In genomic region chr4:46618196-46618817, GRCm38 (mm10) we compare ENCODE assay signal across 16 mouse cellular contexts. TPM values are rescaled to one million over a fixed set of nuclear protein-coding genes. Genes with fewer than 3 reads are reported as not detected.
A peak's percentile ranks its signal among the peaks of the same experiment; 100 is the strongest.
DNase-seq lines count a peak whose midpoint lies in the region; TF ChIP-seq lines count a peak whose summit lies in the region.
"Had no signal": no experiment of that assay in that cellular context is flagged by ENCODE, and none has a peak within 500 bp of the region (broad histone marks: within the 10 kb centered on the region; RNA-seq: fewer than 3 reads in every experiment).

No protein-coding gene starts in this region.

- no peak for TF ChIP-seq EP300 in heart, adult 2 months (IDR thresholded peaks at IDR 0.05; ENCODE audit: insufficient read depth, low read depth, low read length)

- H3K79me2 ChIP-seq in heart, adult 2 months (replicated peaks; ENCODE audit: control insufficient read depth, insufficient read depth, low read length): no peaks in the 10 kb centered on the region

- H3K36me3 ChIP-seq in heart, adult 2 months (ENCODE audit: control insufficient read depth, insufficient read depth, low read length): no peaks in the 10 kb centered on the region
- no peaks in the 10 kb centered on the region for H3K36me3 ChIP-seq in heart, embryonic 10.5 days
- H3K36me3 ChIP-seq in spleen, adult 2 months (ENCODE audit: control insufficient read depth, insufficient read depth, low read length): no peaks in the 10 kb centered on the region
- H3K36me3 ChIP-seq: embryonic facial prominence, embryonic 13.5 days; heart, embryonic 12.5 days; liver, embryonic 13.5 days; midbrain, embryonic 12.5 days; neural tube, embryonic 15.5 days had no signal

- H3K9ac ChIP-seq in heart, adult 2 months (ENCODE audit: low read depth, low read length): no peak overlapping the region
- H3K9ac ChIP-seq: embryonic facial prominence, embryonic 13.5 days; heart, embryonic 12.5 days; liver, embryonic 13.5 days; midbrain, embryonic 12.5 days; neural tube, embryonic 15.5 days had no signal

- TF ChIP-seq CTCF in heart, adult 2 months (IDR thresholded peaks at IDR 0.05): peak; percentile 47
- TF ChIP-seq CTCF in spleen, adult 2 months (IDR thresholded peaks at IDR 0.05; ENCODE audit: extremely low read depth, insufficient read depth, insufficient read length, insufficient replicate concordance): peak; percentile 35; the same call in 1 of the 2 replicates
- TF ChIP-seq CTCF in bone marrow, adult 2 months (IDR thresholded peaks at IDR 0.05; ENCODE audit: control insufficient read depth, insufficient read depth, low read length): peak; percentile 57

- no peak overlapping the region for H3K4me3 ChIP-seq in heart, adult 2 months
- no peak overlapping the region for H3K4me3 ChIP-seq in heart, embryonic 10.5 days
- H3K4me3 ChIP-seq in spleen, adult 2 months (ENCODE audit: extremely low read depth, insufficient read depth, insufficient read length): no peak overlapping the region
- H3K4me3 ChIP-seq in bone marrow, adult 2 months (replicated peaks; ENCODE audit: control insufficient read depth, low read depth, low read length): no peak overlapping the region
- H3K4me3 ChIP-seq: embryonic facial prominence, embryonic 13.5 days; heart, embryonic 12.5 days; liver, embryonic 13.5 days; midbrain, embryonic 12.5 days; neural tube, embryonic 15.5 days had no signal

- no peaks in the 10 kb centered on the region for H3K4me1 ChIP-seq in heart, adult 2 months (ENCODE audit: control insufficient read depth, insufficient read depth, low read length)
- peaks cover 23% of the 10 kb centered on the region for H3K4me1 ChIP-seq in heart, embryonic 10.5 days
- H3K4me1 ChIP-seq in spleen, adult 2 months (ENCODE audit: control insufficient read depth, insufficient read depth, insufficient read length): no peaks in the 10 kb centered on the region
- peaks cover 6% of the 10 kb centered on the region; the same call in 1 of the 2 replicates for H3K4me1 ChIP-seq in bone marrow, adult 2 months (ENCODE audit: control insufficient read depth, insufficient read depth, low read length)
- H3K4me1 ChIP-seq: embryonic facial prominence, embryonic 13.5 days had no signal

- no peak for DNase-seq in heart, adult 2 months
- no peak for DNase-seq in heart, embryonic 10.5 days (ENCODE audit: low spot score)
- DNase-seq in spleen, adult 2 months (ENCODE audit: low read depth in 1 of 2, low spot score in 2 of 2): peak in 1 of 2 experiments; percentile 22
- no peak for DNase-seq in spleen, adult 12 weeks (ENCODE audit: low spot score)
- peak; percentile 43 to 47 for DNase-seq in thymus, postnatal 36 days
- no peak for DNase-seq in frontal cortex, postnatal 14 days (ENCODE audit: low spot score in 2 of 2)
- DNase-seq in spleen, postnatal 4 days (ENCODE audit: low spot score in 2 of 2): no peak
- DNase-seq: adrenal gland, postnatal 10 days; cerebellum, adult 9-11 months; layer of hippocampus, adult 9-11 months; liver, embryonic 13.5 days had no signal

- no peaks in the 10 kb centered on the region for H3K27me3 ChIP-seq in heart, adult 2 months (ENCODE audit: control insufficient read depth, insufficient read depth, low read length)
- peaks cover 84% of the 10 kb centered on the region for H3K27me3 ChIP-seq in heart, embryonic 10.5 days (ENCODE audit: insufficient read depth, poor library complexity, severe bottlenecking)
- no peaks in the 10 kb centered on the region for H3K27me3 ChIP-seq in spleen, adult 2 months (ENCODE audit: control insufficient read depth, insufficient read depth, low read length)

- H3K27ac ChIP-seq in heart, adult 2 months: no peak overlapping the region
- H3K27ac ChIP-seq in heart, embryonic 10.5 days: no peak overlapping the region
- H3K27ac ChIP-seq in spleen, adult 2 months (ENCODE audit: insufficient read depth, low read length): no peak overlapping the region
- no peak overlapping the region for H3K27ac ChIP-seq in bone marrow, adult 2 months (ENCODE audit: control insufficient read depth, insufficient read depth, low read depth, low read length, poor library complexity)
- H3K27ac ChIP-seq: embryonic facial prominence, embryonic 13.5 days; liver, embryonic 13.5 days; midbrain, embryonic 12.5 days; neural tube, embryonic 15.5 days had no signal

- no peaks in the 10 kb centered on the region for H3K9me3 ChIP-seq in heart, embryonic 10.5 days
- H3K9me3 ChIP-seq: embryonic facial prominence, embryonic 13.5 days; heart, embryonic 12.5 days; liver, embryonic 13.5 days; midbrain, embryonic 12.5 days; neural tube, embryonic 15.5 days had no signal

- intact Hi-C loops in heart, adult 2 months (cut with DNase I): no loop called here

- WGBS in heart, adult 2 months: 57% methylated on average over 11 of the region's 11 CpGs
- WGBS in heart, embryonic 10.5 days: 49% methylated on average over 11 of the region's 11 CpGs
- 64% methylated on average over 11 of the region's 11 CpGs for WGBS in spleen, adult 2 months
- 57% methylated on average over 11 of the region's 11 CpGs for WGBS in bone marrow, adult 2 months

- TF ChIP-seq POLR2A in heart, adult 2 months (IDR thresholded peaks at IDR 0.05; ENCODE audit: insufficient read depth, low read depth, low read length): no peak
- no peak for TF ChIP-seq POLR2A in spleen, adult 2 months (IDR thresholded peaks at IDR 0.05; ENCODE audit: low read depth, low read length)
- no peak for TF ChIP-seq POLR2A in bone marrow, adult 2 months (IDR thresholded peaks at IDR 0.05; ENCODE audit: borderline replicate concordance, control insufficient read depth, low read depth, low read length)

RNA-seq across cellular contexts. Expression of gene Coro2a, which starts 16.3 kb away (rescaled TPM):
- under 1 TPM; 0.39 to 0.43 TPM for total RNA-seq in heart, adult 2 months (2021)
- polyA plus RNA-seq in heart, adult 2 months (2012; rRNA removed): 0.64 and 2.1 TPM in 2 replicates
- polyA plus RNA-seq in heart, embryonic 10.5 days (2016; fragmentation: Nextera tagmentation; extraction: Ambion mirVana): 0.89 and 1.4 TPM in 2 replicates
- 36.0 and 51.3 TPM in 2 replicates for polyA plus RNA-seq in spleen, adult 2 months (2012; rRNA removed)
- 6.0 and 8.1 TPM in 2 replicates for polyA plus RNA-seq in bone marrow, adult 2 months (2011; ENCODE audit: insufficient read depth, insufficient read length, low replicate concordance, missing spikeins)

RNA-seq across cellular contexts. Expression of gene Tbc1d2, which starts 31.7 kb away (rescaled TPM):
- total RNA-seq in heart, adult 2 months (2021): 1 to 10 TPM in 1 of 2 experiments, under 1 TPM in 1; 0.64 to 1.7 TPM
- polyA plus RNA-seq in heart, adult 2 months (2012; rRNA removed): 1.4 and 1.6 TPM in 2 replicates
- polyA plus RNA-seq in heart, embryonic 10.5 days (2016; fragmentation: Nextera tagmentation; extraction: Ambion mirVana): 0.55 and 0.98 TPM in 2 replicates
- 1.0 and 1.6 TPM in 2 replicates for polyA plus RNA-seq in spleen, adult 2 months (2012; rRNA removed)
- polyA plus RNA-seq in bone marrow, adult 2 months (2011; ENCODE audit: insufficient read depth, insufficient read length, low replicate concordance, missing spikeins): 2.7 and 4.6 TPM in 2 replicates

Comparison
In these comparisons a context has a peak if more than half of its experiments do, and no peak if none do; other contexts are left out.
1. DNase-seq: peak in thymus, postnatal 36 days (2 of 2); none in heart, adult 2 months (0 of 2), heart, embryonic 10.5 days (single experiment), spleen, adult 12 weeks (single experiment), frontal cortex, postnatal 14 days (0 of 2) and spleen, postnatal 4 days (0 of 2).
2. Peak in every context shown above with its lines, with median percentiles within 50 percentile points of each other: CTCF ChIP-seq.